Mouse (Mus musculus) macrophage (primary cell): ENCODE results near the gene Epha4. TPM values are rescaled to one million over a fixed set of nuclear protein-coding genes. Genes with fewer than 3 reads are reported as not detected.
A peak's percentile ranks its signal among the peaks of the same experiment; 100 is the strongest.

Experiments
- H3K27ac ChIP-seq: fragments of 350-480 bp; formaldehyde crosslinking; 2 replicates; pipeline ENCODE4 v1.9.0; 2021
- H3K36me3 ChIP-seq: fragments of 350-480 bp; formaldehyde crosslinking; 2 replicates; pipeline ENCODE4 v1.9.0; 2021; ENCODE audit errors: inconsistent target
- H3K4me3 ChIP-seq: fragments of 350-480 bp; formaldehyde crosslinking; 2 replicates; pipeline ENCODE4 v1.9.0; 2021; ENCODE audit errors: inconsistent target
- H3K79me2 ChIP-seq: fragments of 350-480 bp; formaldehyde crosslinking; 2 replicates; pipeline ENCODE4 v1.9.0; 2021; ENCODE audit errors: inconsistent target
- WGBS: methylation state at CpG from one replicate; pipeline ENCODE4 v1.1.7; 2026; ENCODE audit warnings: inconsistent platforms; ENCODE audit not compliant: missing documents; 5-methylcytosine and 5-hydroxymethylcytosine counted together
- polyA plus RNA-seq: library from polyadenylated mRNA; stranded (reverse); fragments of 250-400 nt; gene quantifications from 3 replicates; pipeline ENCODE4 v1.2.4, GENCODE M21; 2018; ENCODE audit warnings: inconsistent platforms
- total RNA-seq, 78 experiments: library from RNA; depleted of rRNA; stranded (reverse); fragments of 250-400 nt; gene quantifications; 1 replicate in 9 of 78; 2 replicates in 24 of 78; 3 replicates in 43 of 78; 4 replicates in 2 of 78; pipeline ENCODE4 v1.2.4; 2018; ENCODE audit warnings: inconsistent platforms in 56 of 78

The Epha4 gene
- 1 to 10 TPM in 4 of 26 experiments, under 1 TPM in 8, not detected in 14; 0.10 to 2.0 (median 0.58) TPM for total RNA-seq (2018; cell fraction: chromatin; rRNA removed)
- total RNA-seq (2018; cell fraction: cytosol; rRNA removed), result under 1 TPM in 9 of 26 experiments, not detected in 17; 0.03 to 0.42 (median 0.10) TPM
- 1 to 10 TPM in 1 of 26 experiments, under 1 TPM in 10, not detected in 15; 0.15 to 1.2 (median 0.48) TPM for total RNA-seq (2018; cell fraction: nucleus; rRNA removed)
- polyA plus RNA-seq, result not detected in 3 replicates

- Histone ChIP-seq H3K27ac (no peak within 1 kb of the TSS), H3K79me2 (no peaks in the 10 kb centered on the region), H3K4me3 (peak within 1 kb of the TSS; percentile 16; the same call in 1 of the 2 replicates), H3K36me3 (no peaks in the 10 kb centered on the region)
- WGBS, result under 1% methylated on average over 39 of the region's 40 CpGs
Measured at GRCm38 (mm10) chr1:77514963-77515650, at the start of gene Epha4. TSS of gene Epha4 (minus strand) at chr1:77515088.

- 90% methylated on average over 3 of the region's 3 CpGs for WGBS
- H3K36me3 ChIP-seq, result no peaks in the 10 kb centered on the region
- H3K27ac ChIP-seq, result no peak overlapping the region
- no peaks in the 10 kb centered on the region for H3K79me2 ChIP-seq
- no peak overlapping the region for H3K4me3 ChIP-seq
Measured at GRCm38 (mm10) chr1:77556199-77556598, 41.3 kb upstream of the Epha4 start.

- H3K27ac ChIP-seq, result no peak overlapping the region
- 93% methylated on average over 7 of the region's 7 CpGs for WGBS
- H3K79me2 ChIP-seq, result no peaks in the 10 kb centered on the region
- no peak overlapping the region for H3K4me3 ChIP-seq
- H3K36me3 ChIP-seq, result no peaks in the 10 kb centered on the region
Measured at GRCm38 (mm10) chr1:77551927-77552326, 37.0 kb upstream of the Epha4 start.

DNA sequence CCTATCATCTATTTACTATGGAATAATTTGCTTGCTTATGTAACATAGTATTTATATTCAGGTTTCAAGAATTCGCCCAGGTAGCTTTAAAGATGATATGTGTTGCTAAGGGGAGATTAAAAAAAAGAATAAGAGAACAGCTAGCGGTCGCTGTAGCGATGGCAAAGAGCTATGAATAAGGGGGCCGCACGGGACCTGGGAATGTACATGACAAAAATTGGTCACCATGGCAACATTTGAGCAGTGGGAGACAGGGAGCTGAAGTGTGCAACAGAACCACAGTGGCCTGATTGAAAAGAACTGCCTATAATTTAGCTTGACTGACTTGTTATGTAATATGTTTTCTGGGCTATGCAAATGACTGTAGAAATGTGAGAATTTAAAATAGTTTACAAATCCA, 30.8 kb upstream of the Epha4 start:
- Histone ChIP-seq H3K27ac (no peak overlapping the region), H3K79me2 (no peaks in the 10 kb centered on the region), H3K36me3 (no peaks in the 10 kb centered on the region), H3K4me3 (no peak overlapping the region)
- 79% methylated on average over 6 of the region's 6 CpGs for WGBS

DNA sequence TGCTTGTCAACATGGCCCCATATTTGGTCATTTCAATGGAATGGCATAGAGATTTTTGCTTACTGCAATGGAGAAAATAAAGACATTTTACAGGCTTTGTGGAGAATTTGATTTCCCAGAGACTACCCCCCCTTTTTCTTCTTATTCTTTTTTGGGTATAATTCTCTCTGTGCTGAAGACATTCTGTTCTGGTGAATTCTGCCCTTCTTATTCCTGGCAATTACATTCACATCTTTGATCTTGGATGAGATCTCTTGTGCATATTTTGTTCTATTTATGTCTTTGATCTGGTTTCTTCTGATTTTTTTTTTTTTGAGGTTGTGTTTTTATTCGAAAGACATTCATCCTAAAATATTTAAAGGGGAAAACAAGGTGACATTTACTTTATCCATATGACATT, 30.1 kb upstream of the Epha4 start:
- 80% methylated on average over 1 of the region's 1 CpGs for WGBS
- no peak overlapping the region for H3K27ac ChIP-seq
- H3K36me3 ChIP-seq, result no peaks in the 10 kb centered on the region
- no peaks in the 10 kb centered on the region for H3K79me2 ChIP-seq
- H3K4me3 ChIP-seq, result no peak overlapping the region

- Histone ChIP-seq H3K27ac (no peak overlapping the region), H3K36me3 (no peaks in the 10 kb centered on the region), H3K4me3 (no peak overlapping the region), H3K79me2 (no peaks in the 10 kb centered on the region)
- 45% methylated on average over 3 of the region's 3 CpGs for WGBS
Measured at GRCm38 (mm10) chr1:77544279-77544678, 29.4 kb upstream of the Epha4 start.

DNA sequence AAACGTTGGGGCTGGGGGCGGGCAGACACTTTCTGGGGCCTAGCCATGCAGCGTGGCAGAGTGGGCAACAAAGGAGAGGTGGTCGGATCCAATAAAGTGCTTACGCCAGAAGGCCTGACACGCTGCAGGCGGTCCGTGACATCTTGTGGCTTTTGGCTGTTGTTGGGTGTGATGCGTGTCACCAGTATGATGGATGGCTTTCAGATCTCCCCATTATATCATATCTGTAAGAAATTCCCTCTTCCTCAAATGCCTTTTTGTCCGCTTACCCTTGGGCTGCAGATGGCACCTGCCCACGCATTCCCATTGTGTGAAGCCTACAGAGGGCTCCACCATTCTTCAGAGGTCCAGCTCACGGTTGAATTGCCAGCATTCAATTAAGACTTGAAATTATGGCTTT, 25.1 kb upstream of the Epha4 start:
- Histone ChIP-seq H3K27ac (no peak overlapping the region), H3K4me3 (no peak overlapping the region), H3K36me3 (no peaks in the 10 kb centered on the region), H3K79me2 (no peaks in the 10 kb centered on the region)
- 92% methylated on average over 12 of the region's 12 CpGs for WGBS

DNA sequence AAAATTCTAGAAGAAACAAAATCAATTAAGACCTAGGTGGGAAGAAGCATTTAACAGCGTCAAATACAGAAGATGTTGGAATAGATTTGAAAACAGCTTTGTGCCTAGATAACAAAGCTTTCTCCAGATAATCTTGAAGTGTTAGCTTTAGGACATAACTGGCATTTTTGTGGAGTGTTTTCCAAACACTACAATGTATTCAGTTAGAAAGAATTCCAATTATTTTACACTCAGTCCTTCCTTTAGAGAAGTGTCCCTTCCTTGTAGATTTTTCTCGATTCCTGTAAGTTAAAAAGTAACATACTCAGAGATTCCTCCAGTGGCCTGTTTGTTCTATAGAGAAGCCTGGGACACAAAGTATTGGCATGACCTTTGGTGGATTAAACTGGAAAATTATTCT, 23.7 kb upstream of the Epha4 start:
- H3K27ac ChIP-seq, result no peak overlapping the region
- no peaks in the 10 kb centered on the region for H3K79me2 ChIP-seq
- no peaks in the 10 kb centered on the region for H3K36me3 ChIP-seq
- H3K4me3 ChIP-seq, result no peak overlapping the region
- WGBS, result 65% methylated on average over 2 of the region's 2 CpGs

- WGBS, result 85% methylated on average over 5 of the region's 5 CpGs
- Histone ChIP-seq H3K27ac (no peak overlapping the region), H3K4me3 (no peak overlapping the region), H3K79me2 (no peaks in the 10 kb centered on the region), H3K36me3 (no peaks in the 10 kb centered on the region)
Measured at GRCm38 (mm10) chr1:77535905-77536304, 21.0 kb upstream of the Epha4 start.

DNA sequence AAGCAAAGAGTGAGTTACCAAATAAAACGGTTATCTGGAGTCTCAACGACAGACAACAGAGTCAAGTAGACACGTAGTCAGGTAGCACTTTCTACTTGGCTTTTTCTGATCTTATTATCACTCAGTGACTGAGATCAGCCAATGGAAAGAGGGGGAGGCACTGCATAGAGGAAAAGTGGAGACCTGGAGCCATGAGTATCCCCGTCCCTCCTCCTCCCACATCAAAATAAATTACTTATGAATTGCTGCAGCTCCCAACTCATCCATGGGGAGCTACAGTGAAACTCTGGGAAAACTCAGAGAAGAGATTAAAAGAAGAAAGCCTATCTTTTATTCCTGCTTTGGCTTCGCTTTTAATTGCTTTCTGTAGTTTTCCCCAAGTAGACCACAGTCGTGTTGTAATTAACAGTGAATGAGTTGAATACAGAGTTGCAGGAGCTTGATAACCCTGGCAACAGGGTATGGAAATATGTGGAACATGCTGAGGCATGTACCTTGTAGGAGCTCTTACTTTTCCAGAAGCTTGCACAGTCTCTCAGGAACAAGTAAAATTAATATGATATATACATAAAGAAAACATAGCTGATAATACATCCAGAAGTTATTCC, 17.8 kb upstream of the Epha4 start:
- WGBS, result 58% methylated on average over 6 of the region's 6 CpGs

GRCm38 (mm10) chr1:77531934-77532575, 17.2 kb upstream of the Epha4 start:
- H3K79me2 ChIP-seq, result no peaks in the 10 kb centered on the region
- 71% methylated on average over 4 of the region's 5 CpGs for WGBS
- no peak overlapping the region for H3K27ac ChIP-seq

More for the DNA sequence above, 17.8 kb upstream of the Epha4 start:
- no peaks in the 10 kb centered on the region for H3K79me2 ChIP-seq
- H3K4me3 ChIP-seq, result no peak overlapping the region
- no peak overlapping the region for H3K27ac ChIP-seq
- H3K36me3 ChIP-seq, result no peaks in the 10 kb centered on the region

DNA sequence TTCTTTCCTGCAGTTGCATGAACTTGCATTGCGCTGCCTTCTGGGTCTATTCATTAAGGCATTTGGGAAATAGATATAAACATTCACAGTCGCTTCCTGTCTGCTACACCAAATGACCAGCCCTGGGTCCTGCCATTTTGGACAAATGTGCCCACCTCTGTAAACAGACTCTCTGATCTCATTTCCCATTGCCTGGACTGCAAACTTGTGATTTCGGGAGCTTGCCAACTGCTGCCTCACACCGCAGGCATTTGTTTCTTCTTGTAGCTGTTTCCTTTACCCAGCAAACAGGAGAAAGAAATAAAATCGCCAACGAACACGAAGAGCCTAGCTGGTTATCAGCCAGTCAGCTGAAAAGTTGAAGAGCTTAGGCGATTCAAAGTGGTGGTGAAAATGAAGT, 10.2 kb upstream of the Epha4 start:
- Histone ChIP-seq H3K79me2 (no peaks in the 10 kb centered on the region), H3K4me3 (no peak overlapping the region), H3K36me3 (no peaks in the 10 kb centered on the region), H3K27ac (no peak overlapping the region)
- 79% methylated on average over 7 of the region's 8 CpGs for WGBS

More at GRCm38 (mm10) chr1:77531934-77532575, 17.2 kb upstream of the Epha4 start:
- H3K36me3 ChIP-seq, result no peaks in the 10 kb centered on the region
- no peak overlapping the region for H3K4me3 ChIP-seq

DNA sequence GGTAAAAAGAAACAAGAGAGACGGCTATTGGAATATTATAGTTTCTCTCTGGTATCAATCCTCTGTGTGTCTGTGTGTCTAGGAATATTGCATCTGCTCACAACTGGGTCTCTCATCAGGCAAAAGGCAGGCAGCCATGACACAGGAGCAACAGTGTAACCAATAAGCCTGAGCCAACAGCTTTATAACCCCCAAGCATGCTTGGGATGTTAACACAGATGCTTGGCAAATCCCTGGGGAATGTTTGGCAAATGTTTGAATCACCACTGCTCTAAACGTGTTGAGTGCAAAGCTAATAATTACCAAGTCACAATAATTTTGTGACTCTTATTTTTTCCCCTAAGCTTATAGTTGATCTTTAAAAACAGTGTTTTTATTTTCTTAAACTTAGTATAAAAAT, 8.5 kb upstream of the Epha4 start:
- WGBS, result 97% methylated on average over 2 of the region's 2 CpGs
- Histone ChIP-seq H3K79me2 (no peaks in the 10 kb centered on the region), H3K27ac (no peak overlapping the region), H3K4me3 (no peak overlapping the region), H3K36me3 (no peaks in the 10 kb centered on the region)

- H3K4me3 ChIP-seq, result no peak overlapping the region
- H3K36me3 ChIP-seq, result no peaks in the 10 kb centered on the region
- WGBS, result 63% methylated on average over 10 of the region's 17 CpGs
- H3K27ac ChIP-seq, result no peak overlapping the region
- no peaks in the 10 kb centered on the region for H3K79me2 ChIP-seq
Measured at GRCm38 (mm10) chr1:77521640-77522539, 7.0 kb upstream of the Epha4 start.
